Mouse (Mus musculus): ENCODE measurements around the gene Gm21988.
A peak's percentile ranks its signal among the peaks of the same experiment; 100 is the strongest.

Gene Gm21988

GRCm38 (mm10) chr11:70218039-70218438, 21.6 kb downstream of the Gm21988 start:
- no peak for DNase-seq (ENCODE audit: low spot score in 2 of 2)

- no peak for DNase-seq (ENCODE audit: low spot score in 2 of 2)
These were observed 23.5 kb downstream of the Gm21988 start for GRCm38 (mm10) chr11:70216103-70216502.

- peak in 1 of 2 experiments; percentile 39 for DNase-seq (ENCODE audit: low spot score in 2 of 2)
These were observed 24.3 kb downstream of the Gm21988 start for GRCm38 (mm10) chr11:70215301-70215700.

- DNase-seq (ENCODE audit: low spot score in 2 of 2): no peak
These were observed 24.8 kb downstream of the Gm21988 start for GRCm38 (mm10) chr11:70214856-70215209.

GRCm38 (mm10) chr11:70214191-70214855, 25.3 kb downstream of the Gm21988 start:
- DNase-seq (ENCODE audit: low spot score in 2 of 2): peak; percentile 47 to 61

DNA sequence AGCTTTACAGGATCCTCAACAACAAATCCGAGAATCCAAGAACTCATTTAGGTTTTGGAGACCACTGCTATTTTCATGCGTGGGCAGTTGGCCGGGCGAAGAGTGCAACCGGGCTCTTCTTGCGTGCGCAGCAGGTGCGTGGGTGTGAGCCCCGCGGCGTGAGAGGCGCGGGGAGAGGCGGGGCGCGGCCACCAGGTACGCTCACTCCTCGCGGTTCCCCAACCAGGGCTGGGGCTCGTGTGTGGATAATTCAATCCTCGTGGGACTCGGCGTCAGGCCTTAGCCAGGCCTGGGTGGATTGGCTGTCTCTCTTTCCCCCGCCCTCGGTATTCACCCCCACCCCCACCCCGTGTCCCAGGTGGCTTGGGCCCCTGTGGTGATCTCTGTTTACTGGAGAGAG, 25.9 kb downstream of the Gm21988 start:
- peak; percentile 69 to 79 for DNase-seq (ENCODE audit: low spot score in 2 of 2)

GRCm38 (mm10) chr11:70212896-70213295, 26.7 kb downstream of the Gm21988 start:
- DNase-seq (ENCODE audit: low spot score in 2 of 2): peak; percentile 72 to 82

GRCm38 (mm10) chr11:70212423-70212822, 27.2 kb downstream of the Gm21988 start, which contains the start of gene Slc16a11:
Gene Slc16a11 (plus strand): TSS chr11:70212752.
- no peak for DNase-seq (ENCODE audit: low spot score in 2 of 2)

- DNase-seq (ENCODE audit: low spot score in 2 of 2): no peak
These were observed 27.7 kb downstream of the Gm21988 start for GRCm38 (mm10) chr11:70211972-70212371.

GRCm38 (mm10) chr11:70210681-70211080, 28.9 kb downstream of the Gm21988 start:
- no peak for DNase-seq (ENCODE audit: low spot score in 2 of 2)

- DNase-seq (ENCODE audit: low spot score in 2 of 2): no peak
These were observed 30.7 kb downstream of the Gm21988 start for GRCm38 (mm10) chr11:70208778-70209388.

- DNase-seq (ENCODE audit: low spot score in 2 of 2): no peak
These were observed 32.3 kb downstream of the Gm21988 start for GRCm38 (mm10) chr11:70207283-70207682.

GRCm38 (mm10) chr11:70206801-70207200, 32.8 kb downstream of the Gm21988 start:
- no peak for DNase-seq (ENCODE audit: low spot score in 2 of 2)

- peak; percentile 80 to 89 for DNase-seq (ENCODE audit: low spot score in 2 of 2)
These were observed 37.9 kb downstream of the Gm21988 start for GRCm38 (mm10) chr11:70201691-70202090.

DNA sequence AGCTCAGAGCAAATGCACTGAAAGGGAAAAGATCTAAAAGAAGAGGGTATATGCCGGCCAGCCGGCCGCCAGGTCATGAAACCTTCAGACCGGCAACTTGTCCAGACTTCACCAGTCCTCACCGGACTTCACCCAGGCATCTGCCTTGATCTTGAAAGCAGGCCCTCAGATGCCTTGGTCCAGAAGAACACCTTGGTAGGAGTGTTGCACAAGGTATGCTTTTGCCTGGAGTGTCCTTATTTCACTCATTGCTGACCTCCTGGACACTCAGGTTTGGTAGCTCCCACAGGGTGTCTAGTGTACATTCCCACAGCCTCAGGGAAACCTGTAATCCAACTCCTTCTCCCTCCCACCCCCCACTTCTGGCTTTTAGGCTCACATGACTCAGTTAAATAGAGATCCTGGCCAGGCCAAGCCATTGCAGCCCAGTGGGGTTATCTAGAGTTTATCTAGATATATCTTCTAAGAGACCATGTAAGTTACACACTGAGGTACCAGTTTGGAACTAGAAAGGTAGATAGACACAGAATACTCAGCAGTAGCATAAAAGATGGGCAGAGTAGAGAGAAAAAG, 39.5 kb downstream of the Gm21988 start:
- DNase-seq (ENCODE audit: low spot score in 2 of 2): no peak

DNA sequence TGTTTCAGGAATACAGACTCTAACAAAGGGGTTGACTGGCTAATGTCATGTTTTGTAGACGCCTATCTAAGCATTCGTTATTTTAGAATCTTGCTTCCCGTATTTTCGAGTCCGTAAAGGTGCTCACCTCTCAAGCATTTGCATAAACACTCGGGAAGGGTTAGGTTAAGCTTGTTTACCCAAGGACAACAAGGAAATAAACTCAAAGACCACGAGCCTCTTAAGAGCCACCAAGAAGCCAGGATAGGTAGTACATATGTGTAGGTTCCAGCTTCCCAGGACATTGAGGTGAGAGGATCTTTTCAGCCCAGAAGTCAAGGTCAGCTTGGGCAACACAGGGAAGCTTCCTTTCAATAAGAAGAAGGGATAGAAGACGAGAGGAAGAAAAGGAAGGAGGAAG, 40.5 kb downstream of the Gm21988 start:
- DNase-seq (ENCODE audit: low spot score in 2 of 2): no peak

DNA sequence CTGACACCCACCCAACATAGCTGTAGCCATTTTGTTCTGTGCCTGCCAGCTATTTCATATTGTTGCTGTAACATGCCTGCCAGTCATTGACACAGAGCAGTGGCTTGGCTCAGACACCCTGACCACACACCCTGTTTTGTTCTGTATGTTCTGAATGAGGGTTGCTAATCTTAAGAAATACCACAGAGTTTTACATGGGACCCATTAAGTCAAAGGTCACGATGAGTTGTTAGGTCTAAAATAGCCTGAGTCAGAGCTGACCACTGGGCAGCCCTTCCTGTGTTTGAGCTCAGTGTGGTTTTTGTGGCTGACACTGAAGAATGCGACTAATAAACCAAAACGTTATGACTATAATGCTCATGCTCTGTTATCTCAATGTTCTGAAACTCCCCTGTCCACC, 41.3 kb downstream of the Gm21988 start:
- DNase-seq (ENCODE audit: low spot score in 2 of 2): no peak

- DNase-seq (ENCODE audit: low spot score in 2 of 2): no peak
These were observed 46.0 kb downstream of the Gm21988 start for GRCm38 (mm10) chr11:70193354-70194285.

DNA sequence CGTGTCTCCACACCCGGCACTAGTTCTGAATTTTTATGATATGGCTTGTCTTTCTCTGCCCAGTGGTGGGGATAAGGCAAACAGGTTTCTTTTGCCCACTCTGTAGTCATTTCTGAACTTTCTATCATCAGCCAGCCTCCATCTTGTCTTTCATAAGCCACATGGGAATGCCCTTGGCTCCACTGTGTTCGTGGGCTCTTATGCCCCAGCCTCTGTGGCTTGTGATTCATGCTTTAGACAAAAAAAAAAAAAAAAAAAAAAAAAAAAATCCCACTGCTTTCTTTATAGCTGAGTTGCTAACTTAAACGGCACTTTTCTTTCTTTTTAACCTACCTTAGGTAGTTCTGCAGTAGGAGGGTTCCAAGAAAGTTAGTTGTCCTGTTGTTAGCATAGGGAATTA, 47.5 kb downstream of the Gm21988 start:
- no peak for DNase-seq (ENCODE audit: low spot score in 2 of 2)

DNA sequence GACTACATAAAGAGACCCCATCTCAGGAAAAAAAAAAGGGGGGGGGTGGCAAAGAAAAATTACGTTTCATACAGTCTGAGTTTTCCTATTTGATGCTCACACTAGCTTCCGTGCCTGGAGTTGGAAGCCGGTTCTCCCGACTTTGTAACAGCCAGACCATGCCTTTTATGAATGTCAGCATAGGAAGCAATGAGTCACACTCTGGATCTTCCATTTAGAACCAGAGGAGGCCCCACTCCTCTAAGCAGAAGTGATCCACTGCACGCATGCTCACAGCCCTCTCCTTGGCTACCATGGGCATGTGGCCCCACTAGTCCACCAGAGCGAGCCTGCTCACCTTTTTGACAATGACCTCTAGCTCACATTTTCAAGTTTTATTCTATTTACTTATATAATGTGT, 48.4 kb downstream of the Gm21988 start:
- DNase-seq (ENCODE audit: low spot score in 2 of 2): no peak

- DNase-seq (ENCODE audit: low spot score in 2 of 2): no peak
These were observed 50.1 kb downstream of the Gm21988 start for GRCm38 (mm10) chr11:70189319-70190134.
